Mouse (Mus musculus) left cerebral cortex, adult 18-20 months (tissue): Measurements from ENCODE around the gene Tnni2. TPM values are rescaled to one million over a fixed set of nuclear protein-coding genes. Genes with fewer than 3 reads are reported as not detected.
A peak's percentile ranks its signal among the peaks of the same experiment; 100 is the strongest.
"Not testable (repeated sequence)": the region's sequence is repeated elsewhere in the genome, so short reads cannot be mapped to it uniquely, and the experiment has no call there.

Experiments used
- DNase-seq, 2 experiments: peaks; one replicate each; pipeline ENCODE4 v3.0.0; 2021 to 2022; ENCODE audit warnings: low spot score in 2 of 2, mixed read lengths in 1 of 2
- long read RNA-seq, 2 experiments: library from polyadenylated mRNA; stranded (forward); transcript quantifications; one replicate each; pipeline ENCODE4 v2.0.0; 2021
- total RNA-seq, 2 experiments: library from RNA; stranded (reverse); gene quantifications; 2 replicates each; pipeline ENCODE4 v1.2.3; 2021

Tnni2 gene
- total RNA-seq, result under 1 TPM in 1 of 2 experiments, not detected in 1; 0.44 TPM
- long read RNA-seq, experiment 1, partial matches to known transcripts, result 0 of 1 reads
- long read RNA-seq, experiment 1, other reads (novel, unspliced or antisense), result 0 of 1 reads
- long read RNA-seq, experiment 2, partial matches to known transcripts, result 0 of 1 reads
- long read RNA-seq, experiment 2, other reads (novel, unspliced or antisense), result 1 of 1 reads

- DNase-seq, result no peak
Observed at GRCm38 (mm10) chr7:142441585-142441984, at the start of gene Tnni2. Tnni2 (plus strand) TSS chr7:142441808.

GRCm38 (mm10) chr7:142393191-142393590 lies 48.4 kb upstream of the Tnni2 start:
- no peak for DNase-seq

- no peak for DNase-seq
Observed at GRCm38 (mm10) chr7:142394261-142395190, 47.1 kb upstream of the Tnni2 start.

- no peak for DNase-seq
Observed at GRCm38 (mm10) chr7:142395472-142395871, 46.1 kb upstream of the Tnni2 start.

DNA sequence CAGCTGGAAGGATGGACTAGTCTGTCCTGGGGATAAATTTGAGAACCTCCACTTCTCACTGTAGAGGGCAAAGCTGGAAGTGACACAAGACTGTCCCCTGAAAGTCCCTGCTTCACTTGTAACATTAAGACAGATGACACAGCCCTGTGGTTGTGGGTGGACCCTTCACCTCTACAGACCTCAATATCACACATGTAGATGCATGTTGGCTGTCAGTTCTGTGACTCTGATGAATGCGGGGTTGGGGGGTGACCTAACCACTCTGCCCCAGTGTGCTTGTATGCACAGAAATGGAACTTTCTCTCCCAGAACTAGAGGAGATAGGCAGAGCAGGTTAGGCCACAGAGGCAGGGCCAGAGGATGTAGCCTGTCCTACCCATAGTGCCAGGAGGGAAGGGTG lies 45.0 kb upstream of the Tnni2 start:
- DNase-seq, result no peak

- DNase-seq, result no peak
Observed at GRCm38 (mm10) chr7:142398052-142398451, 43.6 kb upstream of the Tnni2 start.

DNA sequence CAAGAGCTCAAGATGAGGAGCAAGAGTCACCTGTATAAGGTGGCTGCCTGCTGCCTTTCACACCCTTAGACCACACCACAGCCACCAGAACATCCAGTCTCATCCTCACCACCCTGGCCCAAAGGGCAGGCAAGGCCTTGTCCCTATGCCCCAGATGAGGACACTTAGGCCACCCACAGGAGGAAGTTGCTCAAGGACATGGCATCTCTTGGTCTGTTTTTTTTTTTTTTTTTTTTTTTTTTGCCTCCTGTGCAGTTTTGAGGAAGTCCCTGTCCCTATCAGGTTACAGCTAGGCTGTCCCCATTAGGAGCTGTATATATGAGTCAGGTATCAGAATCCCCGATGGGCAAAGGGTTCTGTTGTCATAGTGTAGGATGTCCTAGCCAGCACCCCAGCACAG lies 42.4 kb upstream of the Tnni2 start:
- no peak for DNase-seq

GRCm38 (mm10) chr7:142400112-142400749 lies 41.4 kb upstream of the Tnni2 start:
- DNase-seq, result peak in 1 of 2 experiments; percentile 22

DNA sequence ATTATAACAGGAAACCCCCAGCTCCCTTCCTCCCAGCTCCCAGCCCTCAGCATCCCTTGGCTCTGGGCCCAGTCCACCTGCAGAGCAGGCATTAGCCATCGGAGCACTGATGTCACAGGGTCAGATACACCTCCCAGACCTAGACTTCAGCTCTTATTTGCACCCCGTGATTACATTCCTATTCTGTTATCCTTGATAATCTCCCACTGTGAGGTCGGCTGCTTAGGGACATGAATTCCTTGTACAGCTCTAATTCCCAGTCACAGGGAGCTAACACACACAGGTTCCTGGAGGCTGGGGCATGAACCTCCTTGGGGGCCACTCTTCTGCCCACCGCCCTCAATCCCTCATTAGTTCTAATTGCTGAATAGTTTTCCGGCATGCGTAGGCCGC lies 40.9 kb upstream of the Tnni2 start:
- no peak for DNase-seq

DNA sequence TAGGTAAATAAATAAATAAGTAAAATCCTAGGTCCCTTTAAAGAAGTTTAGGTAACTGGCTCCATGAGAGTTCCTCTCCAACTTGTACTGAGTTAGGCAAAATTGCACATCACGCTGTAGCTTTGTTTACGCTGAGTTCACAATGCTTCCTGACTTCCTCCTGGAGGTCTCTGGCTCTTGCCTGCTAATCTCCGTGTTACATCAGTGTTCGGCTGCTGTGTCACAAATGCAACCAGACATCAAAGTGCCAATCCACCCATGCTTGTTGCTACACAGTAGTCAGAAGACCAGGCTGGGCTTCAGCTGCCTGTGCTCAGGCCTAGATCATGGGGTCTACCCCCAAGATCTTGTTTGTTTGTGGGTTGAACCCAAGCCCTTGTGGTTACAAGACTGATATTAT lies 38.0 kb upstream of the Tnni2 start:
- no peak for DNase-seq

GRCm38 (mm10) chr7:142405134-142405533 lies 36.5 kb upstream of the Tnni2 start:
- DNase-seq, result not testable (repeated sequence)

DNA sequence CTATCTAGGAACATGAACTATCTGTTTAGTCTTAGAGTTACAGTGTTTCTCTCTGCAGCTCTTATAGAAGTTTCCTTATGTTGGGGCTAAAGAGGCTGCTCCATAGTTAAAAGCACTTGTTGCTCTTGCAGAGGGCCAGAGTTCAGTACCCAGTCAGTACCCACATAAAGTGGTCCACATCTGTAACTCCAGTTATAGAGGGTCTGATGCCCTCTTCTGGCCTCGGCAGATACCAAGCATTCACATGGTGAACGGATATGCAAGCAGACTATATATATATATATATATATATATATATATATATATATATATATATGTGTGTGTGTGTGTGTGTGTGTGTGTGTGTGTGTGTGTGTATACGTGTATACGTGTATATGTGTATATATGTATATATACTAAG lies 33.7 kb upstream of the Tnni2 start:
- no peak for DNase-seq

DNA sequence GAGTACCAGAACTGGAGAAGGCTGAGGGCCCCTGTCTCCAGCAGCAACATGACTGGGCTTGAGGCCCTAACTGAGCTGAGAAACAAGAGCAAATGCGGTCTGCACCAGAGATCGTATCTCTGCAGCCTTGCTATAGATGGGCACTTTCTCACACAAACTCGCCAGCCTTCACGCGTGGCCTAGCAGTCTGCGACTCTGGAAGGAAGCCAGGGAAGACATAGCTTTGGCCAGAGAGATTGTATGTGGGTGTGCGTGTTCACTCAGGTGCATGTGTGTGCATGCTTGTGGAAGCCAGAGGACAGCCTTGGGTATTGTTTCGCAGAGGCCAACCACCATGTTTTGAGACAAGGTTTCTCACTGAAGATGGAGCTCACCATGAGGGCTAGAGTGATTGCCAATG lies 32.9 kb upstream of the Tnni2 start:
- DNase-seq, result no peak

- DNase-seq, result no peak
Observed at GRCm38 (mm10) chr7:142409603-142410002, 32.0 kb upstream of the Tnni2 start.

GRCm38 (mm10) chr7:142413285-142413684 lies 28.3 kb upstream of the Tnni2 start:
- no peak for DNase-seq

GRCm38 (mm10) chr7:142415314-142415713 lies 26.3 kb upstream of the Tnni2 start:
- no peak for DNase-seq

DNA sequence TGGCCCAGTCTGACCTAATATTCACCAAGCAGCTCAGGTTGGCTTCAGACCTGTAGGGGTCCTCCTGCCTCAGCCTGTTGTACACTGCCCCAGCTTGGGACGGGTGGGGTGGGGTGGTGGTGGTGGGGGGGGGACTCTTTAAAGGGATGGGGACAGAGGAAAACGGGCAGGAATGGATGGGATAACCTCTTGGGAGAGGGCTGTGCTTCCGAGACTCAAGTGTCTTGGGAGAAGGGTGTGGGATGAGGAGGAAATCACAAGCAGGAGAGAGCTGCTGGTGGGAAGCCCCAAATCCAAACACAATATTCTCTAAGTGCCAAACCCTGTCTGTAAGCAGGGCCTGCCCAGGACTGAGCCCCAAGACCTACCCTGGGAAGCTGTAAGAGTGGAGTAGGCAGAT lies 25.4 kb upstream of the Tnni2 start:
- no peak for DNase-seq

GRCm38 (mm10) chr7:142418027-142418426 lies 23.6 kb upstream of the Tnni2 start:
- no peak for DNase-seq

GRCm38 (mm10) chr7:142418679-142419078 lies 22.9 kb upstream of the Tnni2 start:
- DNase-seq, result no peak

DNA sequence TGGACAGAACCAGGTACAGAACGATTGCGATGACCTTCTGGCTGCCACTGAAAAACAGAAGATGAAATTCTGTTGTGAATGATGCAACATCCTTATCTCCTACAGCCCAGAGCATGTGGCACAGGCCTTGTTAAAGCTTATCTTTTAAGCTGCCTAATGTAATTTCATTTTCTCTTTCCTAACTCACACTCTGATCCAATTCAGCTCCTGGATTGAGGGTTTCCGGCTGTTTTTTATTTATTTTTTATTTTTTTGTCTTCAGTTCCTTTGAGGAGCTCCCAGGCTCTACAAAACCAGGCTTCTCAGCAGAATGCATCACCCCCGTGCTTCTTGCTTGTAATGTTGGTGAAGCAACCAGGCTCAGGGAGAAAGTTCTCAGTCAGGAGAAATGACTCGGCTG lies 21.7 kb upstream of the Tnni2 start:
- DNase-seq, result no peak

GRCm38 (mm10) chr7:142421826-142422225 lies 19.8 kb upstream of the Tnni2 start:
- no peak for DNase-seq

DNA sequence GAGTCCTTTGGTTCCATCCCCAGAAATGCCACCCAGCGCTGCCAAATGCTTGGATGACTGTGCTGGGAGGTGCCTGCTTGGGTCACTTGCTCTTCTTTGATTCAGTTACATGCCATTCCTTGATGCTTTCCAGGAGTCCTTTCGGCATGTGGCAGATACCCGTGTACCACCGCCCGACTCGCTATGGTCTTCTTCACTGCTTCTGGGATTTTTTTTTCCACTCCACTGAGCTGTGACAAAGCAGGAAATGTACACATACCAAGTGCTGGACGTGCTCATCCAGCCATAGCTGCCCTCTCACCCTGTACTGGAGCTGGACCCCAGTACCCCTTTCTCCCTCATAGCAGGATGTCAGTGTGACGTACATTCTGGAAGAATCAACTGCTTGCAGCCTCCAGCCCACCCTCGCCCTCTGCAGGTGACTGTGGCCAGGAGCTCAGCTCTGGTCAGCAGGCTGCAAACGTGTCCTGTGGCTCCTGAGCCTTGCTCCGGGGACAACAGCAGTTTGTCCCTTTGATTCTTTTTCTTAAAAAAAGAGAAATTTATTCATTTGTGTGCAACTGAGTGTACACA lies 15.9 kb upstream of the Tnni2 start:
- DNase-seq, result no peak
